Mouse (Mus musculus): ENCODE results near the gene Gm49358.

- no peak for TF ChIP-seq CTCF (conservative IDR thresholded peaks at IDR 0.05; ENCODE audit: insufficient read depth, insufficient read length, low read depth, low read length)
- TF ChIP-seq POLR2A (IDR thresholded peaks at IDR 0.05; ENCODE audit: low read depth, low read length), result no peak
These were observed 96.6 kb downstream of the Gm49358 start for GRCm38 (mm10) chr10:86860396-86860795.
